Mouse (Mus musculus): ENCODE data around the gene Lamtor2.

Lamtor2 gene

DNA sequence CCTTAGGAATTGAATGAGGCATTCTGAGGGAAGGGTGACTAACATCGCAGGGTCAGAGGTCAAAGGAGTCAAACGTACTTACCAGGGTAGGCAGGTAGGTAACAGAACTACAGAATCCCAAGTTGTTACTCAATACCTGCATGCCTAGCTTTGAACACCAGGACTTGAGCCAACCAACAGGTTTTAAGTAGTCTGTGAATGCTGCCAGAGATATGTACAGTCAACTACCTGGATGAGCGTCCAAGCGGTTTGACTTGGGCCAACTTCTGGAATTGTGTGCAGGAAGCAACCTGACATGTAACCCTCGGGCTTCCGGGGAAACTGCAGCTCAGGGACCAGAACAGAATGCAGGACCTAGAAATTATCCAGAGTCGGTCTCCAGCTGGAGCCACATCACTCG, 29.8 kb downstream of the Lamtor2 start:
- no peak for DNase-seq

DNA sequence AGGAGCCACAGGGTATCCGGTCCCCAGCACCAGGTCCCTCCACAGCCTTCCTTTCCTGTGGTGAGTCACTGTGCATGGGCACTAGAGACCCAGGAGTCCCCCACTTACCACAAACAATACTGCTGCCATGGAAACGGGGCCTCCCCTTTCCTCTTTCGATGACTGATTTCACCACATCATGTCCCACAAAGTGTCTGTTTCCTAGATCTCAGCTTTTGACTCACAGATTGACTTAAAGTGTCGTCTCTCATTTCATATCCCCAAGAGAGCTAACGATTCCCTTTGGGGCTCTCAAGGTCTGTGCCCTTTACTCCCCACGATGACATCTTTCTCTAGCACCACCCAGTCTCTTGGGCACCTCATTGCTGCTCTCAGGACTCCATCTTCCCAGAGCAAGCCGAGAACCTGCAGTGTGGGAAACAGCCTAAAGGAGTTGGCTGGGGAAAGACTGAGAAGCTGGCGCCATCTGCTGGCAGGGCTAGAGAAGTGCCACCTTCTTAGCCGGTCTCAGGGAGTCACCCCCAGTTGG, 31.0 kb downstream of the Lamtor2 start:
- peak; percentile 54 to 58 for DNase-seq

- DNase-seq, result no peak
Observed at GRCm38 (mm10) chr3:88521156-88521555, 31.7 kb downstream of the Lamtor2 start.

DNA sequence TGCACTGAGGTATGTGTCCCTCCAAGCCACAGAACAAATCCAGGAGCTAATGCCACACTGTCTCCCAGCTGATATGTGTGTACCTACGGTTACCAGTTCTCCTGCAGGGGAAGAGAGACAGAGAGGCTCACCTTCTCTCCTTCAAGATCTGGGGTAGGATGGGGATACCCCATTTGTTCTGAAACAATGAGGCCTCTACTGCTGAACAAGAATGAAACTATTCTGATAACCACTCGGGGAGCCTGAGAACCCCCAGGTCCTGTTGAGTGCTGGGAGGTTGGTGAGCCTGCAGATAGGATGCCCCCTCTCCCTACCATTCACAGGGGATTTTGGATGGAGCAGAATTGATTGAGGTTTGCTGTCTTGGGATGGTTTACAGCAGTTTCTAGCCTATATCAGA, 32.8 kb downstream of the Lamtor2 start:
- DNase-seq, result no peak

DNA sequence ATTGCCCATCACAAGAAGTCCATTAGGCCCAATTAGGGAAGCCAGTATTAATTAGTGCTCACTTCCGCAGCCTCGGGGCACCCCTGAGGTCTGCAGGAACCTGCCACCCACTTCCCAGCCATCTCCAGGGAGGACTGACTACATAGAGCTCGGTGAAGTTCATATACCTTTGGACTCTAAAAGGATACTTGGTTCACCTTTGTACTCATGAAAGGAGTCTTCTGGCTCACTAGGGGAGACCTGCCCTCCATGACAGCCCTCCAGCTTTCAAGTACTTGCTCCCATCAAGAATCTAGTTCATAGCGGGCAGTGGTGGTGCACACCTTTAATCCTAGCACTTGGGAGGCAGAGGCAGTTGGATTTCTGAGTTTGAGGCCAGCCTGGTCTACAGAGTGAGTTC, 34.5 kb downstream of the Lamtor2 start:
- DNase-seq, result no peak

DNA sequence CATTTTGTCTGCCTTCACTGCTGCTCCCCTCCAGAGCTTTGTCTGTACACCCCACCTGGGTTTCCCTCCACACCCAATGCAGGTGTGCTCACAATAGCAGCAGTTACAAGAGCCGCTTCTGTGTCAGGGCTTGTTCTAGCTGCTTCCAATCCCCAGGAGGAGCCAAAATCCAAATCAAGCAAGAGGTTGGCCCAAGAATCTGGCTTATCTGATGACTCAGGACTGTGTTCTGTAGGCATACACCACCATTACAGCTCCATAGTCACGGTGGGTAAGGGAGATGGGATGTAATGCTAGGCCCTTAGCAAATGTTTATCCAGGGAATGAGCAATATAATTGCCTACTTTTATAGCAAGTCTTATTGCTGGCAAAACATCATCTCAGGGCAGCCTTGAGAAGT, 36.5 kb downstream of the Lamtor2 start:
- DNase-seq, result no peak

GRCm38 (mm10) chr3:88515095-88515386, 37.8 kb downstream of the Lamtor2 start:
- no peak for DNase-seq

- DNase-seq, result no peak
Observed at GRCm38 (mm10) chr3:88514231-88515094, 38.4 kb downstream of the Lamtor2 start.

GRCm38 (mm10) chr3:88513546-88514115, 39.2 kb downstream of the Lamtor2 start:
- no peak for DNase-seq

GRCm38 (mm10) chr3:88512896-88513545, 39.9 kb downstream of the Lamtor2 start:
- no peak for DNase-seq

DNA sequence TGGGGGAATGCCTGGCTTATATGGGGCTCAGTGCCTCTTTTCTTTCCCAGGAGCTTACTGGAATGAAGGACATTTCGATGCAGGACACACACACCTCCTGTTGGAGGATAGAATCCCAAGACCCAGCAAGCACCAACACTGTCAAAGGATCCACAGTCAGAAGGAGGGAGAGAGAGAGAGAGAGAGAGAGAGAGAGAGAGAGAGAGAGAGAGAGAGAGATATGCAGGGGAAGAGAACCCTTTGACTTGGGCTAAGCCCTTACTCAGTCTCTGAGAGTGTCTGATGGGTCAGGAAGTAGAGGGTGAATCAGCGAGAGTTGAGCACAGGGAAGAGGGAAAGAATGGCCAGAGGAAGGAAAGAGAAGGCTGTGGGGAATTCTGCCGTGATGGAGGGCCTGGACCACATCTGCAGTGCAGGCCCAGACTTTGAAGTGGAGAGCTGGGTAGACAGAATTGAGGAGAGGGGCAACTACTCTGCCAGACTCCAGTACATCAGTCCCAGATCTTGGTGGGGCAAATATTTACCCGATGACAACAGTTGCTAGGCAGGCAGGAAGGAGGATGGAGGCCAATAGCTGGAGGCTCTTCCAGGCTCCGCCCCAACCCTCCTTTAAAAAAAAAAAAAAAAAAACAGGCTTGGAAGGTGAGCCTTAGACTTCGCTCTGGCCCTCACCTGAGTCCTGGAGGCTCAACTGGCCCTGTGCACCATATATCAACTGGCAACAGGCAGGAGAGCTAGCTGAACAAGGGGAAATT, 40.6 kb downstream of the Lamtor2 start:
- no peak for DNase-seq

DNA sequence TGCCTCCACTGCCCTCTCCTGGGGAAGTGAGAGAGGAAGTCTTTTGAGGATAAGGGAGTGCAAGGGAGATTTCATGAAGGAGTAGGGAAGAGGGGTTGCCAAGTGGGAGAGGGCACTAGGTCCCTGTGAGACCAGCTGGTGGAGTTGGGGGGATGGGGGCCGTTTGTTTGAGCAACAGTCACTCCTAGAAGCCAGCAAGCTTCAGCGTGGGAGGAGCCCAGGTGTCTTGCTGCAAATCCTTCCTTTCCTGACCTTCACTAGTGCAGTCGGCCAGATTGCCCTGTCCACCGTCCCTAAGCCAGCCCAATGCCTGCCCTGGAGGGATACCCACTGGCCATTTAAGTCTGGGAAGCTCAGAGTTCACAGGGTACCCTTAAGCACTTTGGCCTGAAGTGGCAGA, 41.3 kb downstream of the Lamtor2 start:
- DNase-seq, result no peak

GRCm38 (mm10) chr3:88510421-88511289, 42.2 kb downstream of the Lamtor2 start:
- no peak for DNase-seq

DNA sequence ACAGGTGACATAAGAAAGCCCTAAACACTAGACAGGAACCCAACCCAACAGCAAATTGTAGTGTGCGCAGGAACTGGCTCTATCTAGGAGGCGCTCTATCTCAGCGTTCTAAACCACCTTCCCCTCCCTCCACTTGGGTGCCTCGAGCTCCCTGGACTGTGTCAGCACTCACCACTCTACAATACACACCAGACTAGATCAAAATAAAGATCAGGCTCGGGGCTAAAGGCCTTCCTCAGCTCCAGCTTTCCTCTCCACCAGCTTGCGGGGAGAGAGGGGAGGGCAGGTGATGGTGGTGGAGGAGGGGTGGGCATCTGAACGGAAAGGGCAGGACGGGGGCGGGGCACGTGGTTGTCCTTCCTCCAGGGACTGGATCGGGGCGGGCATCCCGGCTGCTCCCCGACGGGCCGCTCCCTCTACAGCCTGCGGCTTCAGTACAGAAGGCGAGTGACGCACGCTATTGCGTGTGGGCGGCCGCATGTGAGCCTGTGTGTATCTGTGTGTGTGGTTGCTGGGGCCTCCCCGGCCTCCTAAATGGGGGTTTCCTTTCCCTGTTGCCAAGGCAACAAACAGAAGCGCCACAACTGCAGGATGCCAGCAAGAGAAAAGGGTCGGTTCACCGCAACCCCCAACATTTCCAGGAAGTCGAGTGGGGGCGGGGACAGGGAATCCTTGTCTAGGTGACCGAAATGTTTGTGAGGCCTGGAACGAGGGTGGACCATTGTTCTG, 43.0 kb downstream of the Lamtor2 start, which contains the start of gene Lmna:
Gene Lmna (minus strand): TSS at position 265 of the 729 bp plus-strand sequence.
- peak; percentile 81 to 84 for DNase-seq

DNA sequence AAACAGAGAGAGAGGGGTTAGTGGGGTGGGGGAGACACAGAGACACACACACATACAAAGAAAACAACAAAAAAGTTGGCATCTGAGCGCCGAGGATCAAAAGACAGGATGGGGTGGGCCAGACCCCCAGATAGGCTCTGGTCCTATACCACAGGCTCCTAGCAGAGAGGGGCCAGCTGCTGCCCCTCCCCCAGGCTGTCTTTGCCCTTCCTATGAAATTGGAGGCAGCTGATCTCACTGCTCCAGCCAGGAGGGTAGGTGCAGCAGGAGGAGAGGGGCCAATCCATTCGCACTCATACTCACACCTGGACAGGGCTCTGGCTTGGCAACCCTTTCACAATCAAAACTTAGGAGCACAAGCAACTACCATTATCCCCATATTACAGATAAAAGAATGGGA, 43.6 kb downstream of the Lamtor2 start:
- no peak for DNase-seq

DNA sequence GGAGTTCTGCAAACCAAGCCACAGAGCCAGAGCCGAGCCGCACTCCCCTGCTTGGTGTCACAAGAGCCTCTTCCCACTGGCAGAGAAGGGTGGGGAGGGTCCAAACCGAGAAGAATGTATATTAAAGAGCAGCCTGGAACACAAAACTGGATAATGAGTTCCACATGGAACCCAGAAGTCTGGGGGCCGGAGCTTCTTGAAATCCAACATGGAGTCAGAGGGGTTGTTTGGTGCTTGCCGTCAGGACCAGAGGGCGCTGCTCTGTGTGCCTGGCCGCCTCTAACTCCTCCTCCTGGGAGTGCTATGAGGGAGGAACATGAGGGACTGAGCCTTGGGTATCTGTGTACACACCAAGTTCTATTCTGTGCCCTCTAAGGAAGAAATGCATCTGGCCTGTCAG, 47.1 kb downstream of the Lamtor2 start:
- no peak for DNase-seq

DNA sequence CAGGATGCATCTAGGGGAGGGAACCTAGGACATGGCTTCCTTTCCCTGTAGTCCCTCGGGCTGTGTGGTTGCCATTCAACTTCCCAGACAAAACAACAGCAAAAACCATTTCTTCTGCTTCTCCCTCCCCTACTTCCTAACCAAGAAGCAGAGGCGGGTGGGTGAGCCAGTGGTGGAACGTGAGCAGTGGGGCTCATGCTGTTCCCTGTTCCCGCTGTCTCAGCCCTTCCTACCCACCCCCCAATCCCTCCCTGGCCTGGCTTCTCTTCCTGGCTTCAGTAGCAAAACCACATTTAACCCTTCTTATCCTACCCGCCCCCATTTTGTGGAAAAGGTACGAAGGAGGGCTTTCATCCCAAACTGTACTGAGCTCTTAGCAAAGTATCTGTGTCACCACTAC, 47.8 kb downstream of the Lamtor2 start:
- no peak for DNase-seq

DNA sequence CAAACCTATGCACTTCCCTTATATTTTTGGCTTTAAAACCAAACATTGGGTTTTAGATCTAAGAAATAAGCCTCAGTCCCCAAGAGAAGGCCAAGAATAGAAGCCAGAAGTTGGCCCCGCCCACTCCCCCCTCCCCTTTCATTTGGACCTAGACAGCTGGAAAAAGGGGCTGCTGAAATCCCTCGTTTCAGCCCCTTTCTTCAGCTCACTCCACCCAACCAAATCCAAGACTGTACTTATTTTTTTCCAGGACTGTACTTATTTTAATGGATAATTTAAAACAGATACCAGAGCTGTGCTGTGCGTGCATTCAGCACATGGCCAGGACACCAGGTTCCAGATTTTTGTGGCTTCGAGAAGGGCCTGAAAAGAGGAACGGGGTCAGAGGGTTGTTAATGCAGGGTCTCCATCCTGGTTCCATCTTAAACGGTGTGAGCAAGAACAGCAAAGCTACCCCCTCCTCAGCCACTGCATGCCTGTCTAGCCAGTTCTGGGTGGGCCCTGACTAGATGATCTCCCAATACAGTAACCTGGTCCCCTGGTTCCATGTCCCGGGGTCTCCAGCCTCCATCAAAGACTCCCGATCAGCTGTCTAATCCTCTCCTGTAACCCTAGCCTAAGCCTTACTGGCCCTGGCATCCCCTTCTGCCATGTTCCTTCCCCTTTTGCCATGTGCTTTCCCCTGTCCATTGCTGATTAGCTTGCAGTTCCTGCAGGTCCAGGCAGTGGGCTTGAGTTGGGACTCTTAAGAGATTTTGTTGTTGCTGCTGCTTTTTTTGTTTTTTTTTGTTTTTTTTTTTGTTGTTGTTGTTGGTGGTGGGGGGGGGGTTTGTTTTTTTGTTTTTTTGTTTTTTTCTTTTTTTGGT, 48.8 kb downstream of the Lamtor2 start:
- no peak for DNase-seq

- DNase-seq, result no peak
Observed at GRCm38 (mm10) chr3:88503505-88503863, 49.4 kb downstream of the Lamtor2 start.

All from spleen, adult 18-20 months (tissue).